Mouse (Mus musculus): ENCODE data around the gene Pcdh10. TPM values are rescaled to one million over a fixed set of nuclear protein-coding genes. Genes with fewer than 3 reads are reported as not detected.
A peak's percentile ranks its signal among the peaks of the same experiment; 100 is the strongest.

Gene Pcdh10
- polyA plus RNA-seq, 1 experiment from 2014 or later = 5.1 TPM

DNA sequence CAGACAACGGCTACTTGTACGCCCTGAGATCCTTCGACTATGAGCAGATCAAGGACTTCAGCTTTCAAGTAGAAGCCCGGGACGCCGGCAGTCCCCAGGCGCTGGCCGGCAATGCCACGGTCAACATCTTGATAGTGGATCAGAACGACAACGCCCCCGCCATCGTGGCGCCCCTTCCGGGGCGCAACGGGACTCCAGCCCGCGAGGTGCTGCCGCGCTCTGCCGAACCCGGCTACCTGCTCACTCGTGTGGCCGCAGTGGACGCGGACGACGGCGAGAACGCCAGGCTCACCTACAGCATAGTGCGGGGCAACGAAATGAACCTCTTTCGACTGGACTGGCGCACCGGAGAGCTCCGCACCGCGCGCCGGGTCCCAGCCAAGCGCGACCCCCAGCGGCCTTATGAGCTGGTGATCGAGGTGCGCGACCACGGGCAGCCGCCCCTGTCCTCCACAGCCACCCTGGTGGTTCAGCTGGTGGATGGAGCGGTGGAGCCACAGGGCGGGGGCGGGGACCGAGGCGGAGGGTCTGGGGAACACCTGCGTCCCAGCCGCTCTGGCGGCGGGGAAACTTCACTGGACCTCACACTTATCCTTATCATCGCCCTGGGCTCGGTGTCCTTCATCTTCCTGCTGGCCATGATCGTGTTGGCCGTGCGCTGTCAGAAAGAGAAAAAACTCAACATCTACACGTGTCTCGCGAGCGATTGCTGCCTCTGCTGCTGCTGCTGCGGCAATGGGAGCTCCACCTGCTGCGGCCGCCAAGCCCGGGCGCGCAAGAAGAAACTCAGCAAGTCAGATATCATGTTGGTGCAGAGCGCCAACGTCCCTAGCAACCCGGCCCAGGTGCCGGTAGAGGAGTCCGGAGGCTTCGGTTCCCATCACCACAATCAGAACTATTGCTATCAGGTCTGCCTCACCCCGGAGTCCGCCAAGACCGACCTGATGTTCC lies 2.9 kb downstream of the Pcdh10 start:
- Histone ChIP-seq H3K36me3 (ENCODE audit: control insufficient read depth, insufficient read depth, low read length) (no peaks in the 10 kb centered on the region), H3K4me2 (ENCODE audit: low read depth) (peak overlapping the region; percentile 97), H3K27ac (ENCODE audit: low read depth, low read length) (no peak overlapping the region)

DNA sequence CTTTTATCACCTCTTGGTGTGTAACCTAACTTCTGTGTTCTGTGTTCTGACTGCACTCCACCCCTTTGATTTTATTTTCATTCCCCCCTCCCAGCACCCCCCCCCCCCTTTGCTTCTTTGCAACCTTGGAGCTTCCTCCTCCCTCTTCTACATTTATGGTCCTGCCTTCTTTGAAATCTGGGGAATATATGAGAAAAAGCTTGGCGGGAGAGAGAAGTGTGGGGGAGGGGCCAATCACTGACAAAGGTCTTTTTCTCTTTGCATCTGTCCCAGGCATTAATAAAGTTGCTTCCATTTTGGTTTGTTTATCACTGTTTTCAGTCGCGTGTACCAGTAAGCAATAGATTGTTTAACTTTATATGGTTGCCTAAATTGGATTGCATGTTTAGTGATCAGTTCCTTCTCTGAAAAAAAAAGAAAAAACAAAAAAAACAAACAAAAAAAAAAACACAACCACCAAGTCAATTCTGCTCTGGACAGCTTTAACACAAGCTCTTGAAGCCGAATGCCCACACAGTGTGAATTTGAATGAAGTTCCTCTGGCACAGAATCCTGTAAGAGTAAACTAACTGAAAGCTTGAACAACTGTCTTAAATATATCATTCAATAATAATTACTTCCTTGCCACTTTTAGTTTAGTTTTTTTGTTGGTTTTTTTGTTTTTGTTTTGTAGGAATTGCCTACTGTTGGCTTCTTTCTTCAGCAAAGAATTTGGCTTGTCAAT lies 4.0 kb downstream of the Pcdh10 start:
- peak; percentile 14 for DNase-seq (ENCODE audit: low spot score)
- no peak for ATAC-seq (ENCODE audit: insufficient read depth, low FRiP score, low TSS enrichment)
- peaks cover 5% of the 10 kb centered on the region for H3K4me1 ChIP-seq (ENCODE audit: control insufficient read depth, insufficient read depth, low read length)
- H3K4me2 ChIP-seq (ENCODE audit: low read depth) = peak overlapping the region; percentile 97
- no peak overlapping the region for H3K27ac ChIP-seq (ENCODE audit: low read depth, low read length)
- H3K9ac ChIP-seq (ENCODE audit: low read length) = no peak overlapping the region
- H3K27me3 ChIP-seq (ENCODE audit: control insufficient read depth, insufficient read depth, low read length) = peaks cover 21% of the 10 kb centered on the region
- no peaks in the 10 kb centered on the region for H3K9me3 ChIP-seq (ENCODE audit: control insufficient read depth, low read length)
- H3K36me3 ChIP-seq (ENCODE audit: control insufficient read depth, insufficient read depth, low read length) = no peaks in the 10 kb centered on the region
- WGBS = 20% methylated on average over 4 of the region's 4 CpGs
- H3K4me3 ChIP-seq (ENCODE audit: low read depth, low read length) = peak overlapping the region; percentile 49

More for the DNA sequence above, 2.9 kb downstream of the Pcdh10 start:
- H3K9ac ChIP-seq (ENCODE audit: low read length) = peak overlapping the region; percentile 40
- WGBS = under 1% methylated on average over 82 of the region's 82 CpGs
- H3K9me3 ChIP-seq (ENCODE audit: control insufficient read depth, low read length) = no peaks in the 10 kb centered on the region
- peak; percentile 61 for DNase-seq (ENCODE audit: low spot score)
- peaks cover 21% of the 10 kb centered on the region for H3K27me3 ChIP-seq (ENCODE audit: control insufficient read depth, insufficient read depth, low read length)
- H3K4me3 ChIP-seq (ENCODE audit: low read depth, low read length) = peak overlapping the region; percentile 49
- H3K4me1 ChIP-seq (ENCODE audit: control insufficient read depth, insufficient read depth, low read length) = peaks cover 5% of the 10 kb centered on the region
- peak; percentile 3 for ATAC-seq (ENCODE audit: insufficient read depth, low FRiP score, low TSS enrichment)

DNA sequence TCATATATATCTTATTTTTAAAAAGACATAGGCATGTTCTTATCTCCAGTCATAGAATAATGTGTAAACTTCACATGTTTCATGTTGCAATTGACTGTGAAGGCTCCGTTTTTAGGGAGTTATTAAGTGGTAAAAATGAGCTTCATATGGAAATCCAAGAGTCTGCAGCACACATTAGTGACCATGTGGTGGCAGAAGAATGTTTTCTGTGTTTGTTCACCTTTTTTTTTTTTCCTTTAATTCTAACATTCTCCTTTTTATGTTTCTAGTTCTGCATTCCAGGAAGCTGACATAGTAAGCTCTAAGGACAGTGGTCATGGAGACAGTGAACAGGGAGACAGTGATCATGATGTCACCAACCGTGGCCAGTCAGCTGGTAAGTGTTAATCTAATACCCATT lies 5.6 kb downstream of the Pcdh10 start:
- no peaks in the 10 kb centered on the region for H3K36me3 ChIP-seq (ENCODE audit: control insufficient read depth, insufficient read depth, low read length)
- no peak for ATAC-seq (ENCODE audit: insufficient read depth, low FRiP score, low TSS enrichment)
- H3K4me2 ChIP-seq (ENCODE audit: low read depth) = no peak overlapping the region
- H3K4me3 ChIP-seq (ENCODE audit: low read depth, low read length) = no peak overlapping the region
- peaks cover 21% of the 10 kb centered on the region for H3K27me3 ChIP-seq (ENCODE audit: control insufficient read depth, insufficient read depth, low read length)
- H3K9me3 ChIP-seq (ENCODE audit: control insufficient read depth, low read length) = no peaks in the 10 kb centered on the region
- no peak overlapping the region for H3K27ac ChIP-seq (ENCODE audit: low read depth, low read length)
- no peak for DNase-seq (ENCODE audit: low spot score)
- WGBS = 74% methylated on average over 2 of the region's 2 CpGs
- H3K9ac ChIP-seq (ENCODE audit: low read length) = no peak overlapping the region
- H3K4me1 ChIP-seq (ENCODE audit: control insufficient read depth, insufficient read depth, low read length) = peaks cover 5% of the 10 kb centered on the region

DNA sequence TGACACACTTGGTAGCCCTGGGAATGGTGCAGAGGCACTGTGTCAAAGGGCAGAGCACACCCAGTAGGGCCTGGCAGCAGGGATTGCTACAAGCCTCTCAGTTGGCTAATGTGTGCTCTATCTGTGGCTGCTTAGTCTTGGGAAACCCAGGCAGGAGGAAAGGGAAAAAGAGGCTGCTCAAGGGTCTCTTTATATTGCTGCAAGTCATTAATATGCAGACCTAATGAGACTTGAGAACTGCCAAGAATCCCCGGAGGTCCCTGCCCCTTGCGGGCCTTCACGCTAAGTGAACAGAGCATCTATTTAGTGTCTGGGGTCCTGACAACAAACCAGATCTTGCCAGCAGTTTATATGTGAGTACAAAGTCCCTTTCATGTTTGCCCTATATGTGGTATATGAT lies 6.8 kb downstream of the Pcdh10 start:
- Histone ChIP-seq H3K4me2 (ENCODE audit: low read depth) (no peak overlapping the region; the same call in 1 of the 2 replicates), H3K4me3 (ENCODE audit: low read depth, low read length) (no peak overlapping the region), H3K27me3 (ENCODE audit: control insufficient read depth, insufficient read depth, low read length) (peaks cover 14% of the 10 kb centered on the region), H3K4me1 (ENCODE audit: control insufficient read depth, insufficient read depth, low read length) (peaks cover 5% of the 10 kb centered on the region; the same call in 1 of the 2 replicates), H3K9me3 (ENCODE audit: control insufficient read depth, low read length) (no peaks in the 10 kb centered on the region), H3K9ac (ENCODE audit: low read length) (no peak overlapping the region), H3K27ac (ENCODE audit: low read depth, low read length) (no peak overlapping the region), H3K36me3 (ENCODE audit: control insufficient read depth, insufficient read depth, low read length) (no peaks in the 10 kb centered on the region)
- DNase-seq (ENCODE audit: low spot score) (peak; percentile 22), ATAC-seq (ENCODE audit: insufficient read depth, low FRiP score, low TSS enrichment) (no peak)
- 34% methylated on average over 3 of the region's 3 CpGs for WGBS

DNA sequence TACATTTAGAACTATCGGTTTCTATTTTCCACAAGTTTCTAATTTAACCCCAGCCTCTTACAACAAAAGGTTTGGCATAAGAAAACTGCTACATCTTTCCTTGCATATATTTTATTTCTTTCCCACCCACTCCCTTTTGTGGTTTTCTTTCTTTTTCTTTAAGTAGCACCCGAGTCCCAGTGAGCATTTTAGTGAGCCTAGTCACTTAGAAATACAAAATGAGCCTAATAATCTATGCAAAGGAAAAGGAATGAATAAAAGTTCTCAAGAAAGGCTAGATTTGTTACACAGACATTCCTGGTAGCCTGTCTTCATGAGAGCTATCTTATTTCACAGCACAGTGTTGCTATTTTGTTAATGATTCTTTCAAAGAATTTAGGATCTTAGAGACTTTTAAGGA lies 7.3 kb downstream of the Pcdh10 start:
- no peak overlapping the region for H3K4me3 ChIP-seq (ENCODE audit: low read depth, low read length)
- H3K27ac ChIP-seq (ENCODE audit: low read depth, low read length) = no peak overlapping the region
- H3K9me3 ChIP-seq (ENCODE audit: control insufficient read depth, low read length) = no peaks in the 10 kb centered on the region
- DNase-seq (ENCODE audit: low spot score) (no peak), ATAC-seq (ENCODE audit: insufficient read depth, low FRiP score, low TSS enrichment) (no peak)
- H3K27me3 ChIP-seq (ENCODE audit: control insufficient read depth, insufficient read depth, low read length) = peaks cover 10% of the 10 kb centered on the region
- no peak overlapping the region for H3K4me2 ChIP-seq (ENCODE audit: low read depth)
- peaks cover 5% of the 10 kb centered on the region; the same call in 1 of the 2 replicates for H3K4me1 ChIP-seq (ENCODE audit: control insufficient read depth, insufficient read depth, low read length)
- H3K9ac ChIP-seq (ENCODE audit: low read length) = no peak overlapping the region
- no peaks in the 10 kb centered on the region for H3K36me3 ChIP-seq (ENCODE audit: control insufficient read depth, insufficient read depth, low read length)
- WGBS = 54% methylated on average over 2 of the region's 2 CpGs

DNA sequence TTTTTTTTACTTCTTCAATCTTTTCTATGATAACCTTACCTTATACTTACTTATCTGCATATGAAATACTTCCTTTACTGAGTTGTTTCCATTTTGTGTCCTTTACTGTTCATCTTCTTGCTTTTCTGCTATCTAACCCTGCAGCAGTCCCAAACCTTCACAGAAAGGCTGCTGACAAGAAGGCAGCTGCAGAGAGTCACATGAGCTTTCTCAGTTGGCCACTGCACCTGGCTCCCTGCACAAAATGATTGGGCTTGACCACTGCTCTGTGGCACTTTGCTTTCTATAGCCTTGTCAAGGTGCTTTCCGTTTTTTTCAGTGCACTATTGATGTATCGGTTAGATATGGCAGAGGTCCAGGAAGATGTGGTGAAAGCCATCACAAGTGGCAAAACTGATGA lies 8.3 kb downstream of the Pcdh10 start:
- no peaks in the 10 kb centered on the region for H3K9me3 ChIP-seq (ENCODE audit: control insufficient read depth, low read length)
- no peak for DNase-seq (ENCODE audit: low spot score)
- H3K36me3 ChIP-seq (ENCODE audit: control insufficient read depth, insufficient read depth, low read length) = no peaks in the 10 kb centered on the region
- H3K27ac ChIP-seq (ENCODE audit: low read depth, low read length) = no peak overlapping the region
- 78% methylated on average over 2 of the region's 2 CpGs for WGBS
- peaks cover under 1% of the 10 kb centered on the region; the same call in 1 of the 2 replicates for H3K27me3 ChIP-seq (ENCODE audit: control insufficient read depth, insufficient read depth, low read length)
- H3K9ac ChIP-seq (ENCODE audit: low read length) = no peak overlapping the region
- no peak overlapping the region for H3K4me3 ChIP-seq (ENCODE audit: low read depth, low read length)
- H3K4me2 ChIP-seq (ENCODE audit: low read depth) = no peak overlapping the region
- no peaks in the 10 kb centered on the region for H3K4me1 ChIP-seq (ENCODE audit: control insufficient read depth, insufficient read depth, low read length)
- ATAC-seq (ENCODE audit: insufficient read depth, low FRiP score, low TSS enrichment) = no peak

DNA sequence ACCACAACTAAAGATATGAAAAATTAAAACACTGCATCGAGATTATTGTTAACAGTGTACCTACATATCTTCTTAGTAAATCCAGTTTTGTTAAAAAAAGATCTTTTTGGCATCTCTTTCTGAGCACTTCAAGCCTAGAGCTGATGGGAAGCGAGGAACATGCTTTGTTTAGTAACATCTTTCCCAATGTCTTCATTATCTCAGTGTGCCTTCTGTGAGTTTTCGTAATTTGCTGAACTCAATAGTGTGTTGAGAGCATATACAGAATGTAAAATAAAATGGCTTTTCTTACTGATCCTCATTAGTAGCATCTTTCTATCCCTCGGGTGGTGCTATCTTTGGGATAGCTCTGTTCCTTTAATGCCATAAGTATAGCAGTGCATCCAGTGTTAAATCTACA lies 18.9 kb downstream of the Pcdh10 start:
- ATAC-seq (ENCODE audit: insufficient read depth, low FRiP score, low TSS enrichment) (no peak), DNase-seq (ENCODE audit: low spot score) (no peak)
- Histone ChIP-seq H3K9me3 (ENCODE audit: control insufficient read depth, low read length) (no peaks in the 10 kb centered on the region), H3K27me3 (ENCODE audit: control insufficient read depth, insufficient read depth, low read length) (no peaks in the 10 kb centered on the region), H3K4me3 (ENCODE audit: low read depth, low read length) (no peak overlapping the region), H3K4me2 (ENCODE audit: low read depth) (no peak overlapping the region), H3K9ac (ENCODE audit: low read length) (no peak overlapping the region), H3K27ac (ENCODE audit: low read depth, low read length) (no peak overlapping the region), H3K36me3 (ENCODE audit: control insufficient read depth, insufficient read depth, low read length) (no peaks in the 10 kb centered on the region), H3K4me1 (ENCODE audit: control insufficient read depth, insufficient read depth, low read length) (no peaks in the 10 kb centered on the region)
- 86% methylated on average over 4 of the region's 4 CpGs for WGBS

DNA sequence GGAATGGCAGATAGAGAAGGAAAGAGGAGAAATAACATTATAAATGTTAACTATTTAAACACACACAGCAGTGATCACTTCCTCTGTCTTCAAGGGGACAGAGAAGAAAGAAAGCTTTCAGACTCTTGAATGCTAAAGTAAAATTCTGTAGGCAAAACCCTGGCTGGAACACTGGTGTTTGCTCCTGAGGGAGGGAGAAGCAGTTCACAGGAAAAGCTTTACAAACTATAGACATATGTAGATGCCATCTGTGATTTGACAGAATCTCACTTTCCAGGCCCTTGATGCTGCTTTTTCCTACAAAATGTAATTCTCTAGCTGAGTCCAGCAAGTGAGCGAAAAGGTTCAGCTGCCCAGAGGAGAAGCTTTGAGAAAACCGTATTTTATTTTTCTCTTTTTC lies 25.0 kb downstream of the Pcdh10 start:
- no peaks in the 10 kb centered on the region for H3K36me3 ChIP-seq (ENCODE audit: control insufficient read depth, insufficient read depth, low read length)
- H3K4me2 ChIP-seq (ENCODE audit: low read depth) = no peak overlapping the region
- H3K9me3 ChIP-seq (ENCODE audit: control insufficient read depth, low read length) = no peaks in the 10 kb centered on the region
- H3K4me1 ChIP-seq (ENCODE audit: control insufficient read depth, insufficient read depth, low read length) = no peaks in the 10 kb centered on the region
- H3K4me3 ChIP-seq (ENCODE audit: low read depth, low read length) = no peak overlapping the region
- H3K27ac ChIP-seq (ENCODE audit: low read depth, low read length) = no peak overlapping the region
- no peaks in the 10 kb centered on the region for H3K27me3 ChIP-seq (ENCODE audit: control insufficient read depth, insufficient read depth, low read length)
- H3K9ac ChIP-seq (ENCODE audit: low read length) = no peak overlapping the region
- 87% methylated on average over 2 of the region's 2 CpGs for WGBS
- ATAC-seq (ENCODE audit: insufficient read depth, low FRiP score, low TSS enrichment) (no peak), DNase-seq (ENCODE audit: low spot score) (no peak)

All from neural tube, embryonic 11.5 days (tissue).